ENCODE assay signal across 10 mouse cellular contexts in the genomic region with DNA sequence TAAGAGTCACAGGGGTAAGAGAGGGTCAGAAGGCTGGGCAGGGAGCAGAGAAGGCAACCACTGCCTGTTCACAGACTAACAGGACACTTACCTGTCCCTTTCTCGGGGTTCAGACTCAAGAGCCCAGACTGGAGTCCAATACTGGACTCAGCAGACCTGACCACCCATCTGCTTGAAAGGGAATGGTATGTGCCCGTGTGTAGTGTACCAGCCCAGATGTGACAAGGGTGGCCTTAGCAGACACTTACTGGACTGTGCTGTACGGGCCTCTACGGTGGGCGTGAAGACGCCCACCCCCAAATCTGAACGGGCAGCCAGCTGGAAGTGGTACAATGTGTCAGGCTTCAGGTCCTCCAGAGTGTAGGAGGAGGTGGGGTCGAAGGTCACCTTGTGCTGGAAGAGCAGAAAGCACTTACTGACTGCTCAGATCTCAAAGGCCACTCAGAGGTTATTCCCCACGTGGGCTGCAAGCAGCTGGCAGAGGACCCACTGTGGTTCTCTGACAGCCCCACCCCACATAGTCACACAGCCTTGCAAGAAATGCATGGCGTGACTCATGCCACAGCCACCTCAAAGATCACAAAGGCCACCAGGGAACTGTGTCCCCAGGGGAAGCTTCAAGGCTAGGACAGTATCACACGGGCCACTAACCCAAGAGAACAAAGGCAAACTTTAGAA. TPM values are rescaled to one million over a fixed set of nuclear protein-coding genes. Genes with fewer than 3 reads are reported as not detected.
DNase-seq lines count a peak whose midpoint lies in the region; TF ChIP-seq lines count a peak whose summit lies in the region.
"Had no signal": no experiment of that assay in that cellular context is flagged by ENCODE, and none has a peak within 500 bp of the region (broad histone marks: within the 10 kb centered on the region; RNA-seq: fewer than 3 reads in every experiment).

No protein-coding gene starts in this region.

- H3K4me2 ChIP-seq in myocyte (ENCODE audit: low read depth), result peak overlapping the region; percentile 18
- H3K4me2 ChIP-seq: heart, embryonic 13.5 days had no signal

- no peaks in the 10 kb centered on the region for H3K27me3 ChIP-seq in myocyte (ENCODE audit: control insufficient read depth, insufficient read depth, insufficient read length)
- H3K27me3 ChIP-seq: heart, embryonic 13.5 days had no signal

- no peaks in the 10 kb centered on the region for H3K36me3 ChIP-seq in myocyte (ENCODE audit: control insufficient read depth, insufficient read depth)

- no peak for TF ChIP-seq POLR2A in myocyte (IDR thresholded peaks at IDR 0.05; ENCODE audit: insufficient read length, low read depth)

- DNase-seq in lung, adult 18-20 months, result peak; percentile 19 to 50
- no peak for DNase-seq in lung, postnatal 10 days
- DNase-seq in adrenal gland, postnatal 25 days, result peak; percentile 46
- DNase-seq in kidney, adult 8-10 months, result peak; percentile 80 to 87
- no peak for DNase-seq in heart, postnatal 25 days (ENCODE audit: low spot score)
- no peak for DNase-seq in heart, postnatal 36 days
- DNase-seq in thymus, postnatal 0 days (ENCODE audit: low spot score), result no peak
- DNase-seq: thymus, adult 2 months had no signal

- H3K4me3 ChIP-seq in myocyte, result no peak overlapping the region
- H3K4me3 ChIP-seq: heart, embryonic 13.5 days had no signal

- intact Hi-C loops in heart, postnatal 25 days (cut with DNase I), result no loop called here
- intact Hi-C loops in heart, postnatal 36 days (cut with DNase I), result no loop called here

- H3ac ChIP-seq in myocyte (ENCODE audit: control insufficient read depth, insufficient read length), result no peak overlapping the region

- H3K79me2 ChIP-seq in myocyte (ENCODE audit: control insufficient read depth, insufficient read depth), result no peaks in the 10 kb centered on the region

TF ChIP-seq in myocyte, 11 proteins besides CTCF, POLR2A, EP300 and RAD21:
- TF ChIP-seq USF1 (IDR thresholded peaks at IDR 0.05; ENCODE audit: low read depth) (peak; percentile 37), MYOD1 (IDR thresholded peaks at IDR 0.05; ENCODE audit: control insufficient read depth in 1 of 3, insufficient read length in 2 of 3, low read depth in 2 of 3) (peak in 2 of 3 experiments; percentile 30 to 64), TCF3 (IDR thresholded peaks at IDR 0.05; ENCODE audit: insufficient read length, low read depth) (no peak), MYOG (IDR thresholded peaks at IDR 0.05; ENCODE audit: control insufficient read depth in 1 of 3, insufficient read depth in 1 of 3, insufficient read length in 2 of 3, low read depth in 2 of 3) (peak in 2 of 3 experiments; percentile 25 to 90)

RNA-seq across cellular contexts. Expression of a gene that starts 55.0 kb away (rescaled TPM):
- total RNA-seq in adrenal gland, postnatal 25 days (2021), result 47.8 and 57.9 TPM in 2 replicates
- 66.6 TPM for polyA plus RNA-seq in myocyte (2012; fragmentation: generic; extraction: Trizol)
- total RNA-seq in heart, postnatal 25 days (2021), result 10 to 100 TPM; 26.1 to 28.2 TPM
- 10 to 100 TPM; 26.9 to 29.2 TPM for total RNA-seq in heart, postnatal 36 days (2021)
- 29.8 and 34.0 TPM in 2 replicates for polyA plus RNA-seq in thymus, postnatal 0 days (2015; fragmentation: Nextera tagmentation; extraction: Ambion mirVana)

RNA-seq across cellular contexts. Expression of a gene that starts 56.4 kb away (rescaled TPM):
- 55.0 and 60.3 TPM in 2 replicates for total RNA-seq in adrenal gland, postnatal 25 days (2021)
- polyA plus RNA-seq in myocyte (2012; fragmentation: generic; extraction: Trizol), result 7.6 TPM
- total RNA-seq in heart, postnatal 25 days (2021), result 10 to 100 TPM in 1 of 2 experiments, 1 to 10 TPM in 1; 9.8 to 10.2 TPM
- total RNA-seq in heart, postnatal 36 days (2021), result 1 to 10 TPM; 7.5 to 9.2 TPM
- 32.2 and 33.7 TPM in 2 replicates for polyA plus RNA-seq in thymus, postnatal 0 days (2015; fragmentation: Nextera tagmentation; extraction: Ambion mirVana)

Comparison
In these comparisons a context has a peak if more than half of its experiments do, and no peak if none do; other contexts are left out.
1. DNase-seq: peak in lung, adult 18-20 months (2 of 2), adrenal gland, postnatal 25 days (single experiment) and kidney, adult 8-10 months (2 of 2); none in lung, postnatal 10 days (single experiment), heart, postnatal 25 days (single experiment), heart, postnatal 36 days (0 of 2) and thymus, postnatal 0 days (single experiment).